Mouse (Mus musculus): ENCODE results near the gene Mdm4.

- TF ChIP-seq CTCF (conservative IDR thresholded peaks at IDR 0.05; ENCODE audit: insufficient read depth, insufficient read length, low read depth, low read length), result no peak
- TF ChIP-seq POLR2A (IDR thresholded peaks at IDR 0.05; ENCODE audit: low read depth, low read length), result no peak
Measured at GRCm38 (mm10) chr1:133077606-133078337, 47.4 kb upstream of the Mdm4 start.

Data from kidney, adult 2 months (tissue).